Mouse (Mus musculus): ENCODE measurements around the gene Fmo4. TPM values are rescaled to one million over a fixed set of nuclear protein-coding genes. Genes with fewer than 3 reads are reported as not detected.
"Not testable (repeated sequence)": the region's sequence is repeated elsewhere in the genome, so short reads cannot be mapped to it uniquely, and the experiment has no call there.

Fmo4 gene
- polyA plus RNA-seq, 1 experiment from 2014 or later: 0.60 TPM

DNA sequence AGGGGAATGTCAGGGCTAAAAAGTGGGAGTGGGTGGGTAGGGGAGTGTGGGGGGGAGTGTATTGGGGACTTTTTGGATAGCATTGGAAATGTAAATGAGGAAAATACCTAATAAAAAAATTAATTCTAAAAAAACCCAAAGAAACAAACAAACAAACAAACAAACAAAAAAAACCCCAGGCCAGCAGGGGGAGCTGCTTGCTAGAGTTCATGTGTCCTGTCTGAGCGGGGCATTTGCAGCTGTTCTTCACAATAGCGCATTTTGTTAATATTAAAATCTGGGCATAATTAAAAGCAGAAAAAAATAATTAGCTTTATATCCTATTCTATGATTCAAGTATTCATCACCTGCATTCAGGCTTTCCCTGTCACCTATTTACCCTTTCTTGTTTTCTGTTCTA is 32.7 kb downstream of the Fmo4 start:
- H3K4me2 ChIP-seq (ENCODE audit: low read depth, low read length); H3K4me3 ChIP-seq (ENCODE audit: low read depth, low read length); H3K27me3 ChIP-seq (replicated peaks; ENCODE audit: control insufficient read depth, insufficient read depth, low read length); H3K9ac ChIP-seq (ENCODE audit: low read depth, low read length); H3K36me3 ChIP-seq (ENCODE audit: control insufficient read depth, insufficient read depth, low read length); H3K27ac ChIP-seq (replicated peaks; ENCODE audit: low read depth, low read length); H3K4me1 ChIP-seq (ENCODE audit: control insufficient read depth, insufficient read depth, low read length); H3K9me3 ChIP-seq (ENCODE audit: control insufficient read depth, low read length); DNase-seq (ENCODE audit: low spot score); ATAC-seq (ENCODE audit: low read depth): not testable (repeated sequence)
- WGBS: 89% methylated on average over 2 of the region's 2 CpGs

DNA sequence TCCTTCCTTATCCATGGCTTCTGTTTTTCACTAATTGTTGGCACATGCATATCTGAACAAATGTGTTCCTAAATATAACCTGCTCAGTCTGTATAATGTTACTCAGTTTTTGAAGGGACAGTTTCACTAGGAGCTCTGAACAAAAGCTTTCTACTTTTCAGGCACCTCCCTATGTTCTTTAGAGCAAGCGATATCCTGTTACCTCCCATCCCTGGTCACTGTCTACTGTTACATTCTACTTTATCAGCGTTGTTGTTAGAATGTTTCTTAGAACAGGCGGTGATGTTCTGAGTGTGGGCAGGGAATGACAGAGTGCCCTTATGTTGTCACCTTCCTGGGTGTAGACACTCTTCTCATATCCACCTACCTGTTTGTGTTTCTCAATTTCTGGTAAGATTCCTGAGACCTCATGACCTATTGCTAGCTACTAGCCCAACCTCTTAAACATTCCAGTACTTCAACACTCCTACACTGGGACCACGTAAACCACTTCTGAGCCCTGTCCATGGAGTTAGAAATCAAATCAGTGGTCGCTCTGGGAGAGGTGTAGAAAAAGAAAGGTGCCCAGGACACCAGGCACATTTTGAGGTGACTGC is 35.7 kb downstream of the Fmo4 start:
- Histone ChIP-seq H3K9ac (ENCODE audit: low read depth, low read length) (no peak overlapping the region), H3K27ac (replicated peaks; ENCODE audit: low read depth, low read length) (no peak overlapping the region), H3K36me3 (ENCODE audit: control insufficient read depth, insufficient read depth, low read length) (no peaks in the 10 kb centered on the region), H3K27me3 (replicated peaks; ENCODE audit: control insufficient read depth, insufficient read depth, low read length) (no peaks in the 10 kb centered on the region), H3K9me3 (ENCODE audit: control insufficient read depth, low read length) (no peaks in the 10 kb centered on the region), H3K4me3 (ENCODE audit: low read depth, low read length) (no peak overlapping the region), H3K4me2 (ENCODE audit: low read depth, low read length) (no peak overlapping the region), H3K4me1 (ENCODE audit: control insufficient read depth, insufficient read depth, low read length) (no peaks in the 10 kb centered on the region)
- 82% methylated on average over 5 of the region's 5 CpGs for WGBS
- no peak for DNase-seq (ENCODE audit: low spot score)
- no peak for ATAC-seq (ENCODE audit: low read depth)

DNA sequence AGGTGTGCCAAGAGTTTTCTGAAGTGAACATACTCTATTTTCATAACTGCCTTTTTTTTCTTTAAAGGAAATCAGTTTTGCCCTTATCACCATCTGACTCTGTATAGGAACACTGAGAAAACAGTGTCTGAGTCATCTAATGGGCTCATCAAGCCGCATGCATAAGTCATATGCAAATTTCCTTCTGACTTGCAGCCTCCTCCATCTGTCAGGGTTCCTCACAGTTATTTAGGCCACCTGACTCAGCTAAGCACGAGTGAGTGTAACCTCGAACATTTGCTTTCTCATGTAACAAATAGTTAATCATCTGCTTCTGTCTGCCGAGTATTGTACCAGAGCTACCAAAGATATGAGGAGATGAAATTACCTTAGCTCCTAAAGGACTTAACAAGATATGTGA is 40.1 kb downstream of the Fmo4 start:
- H3K27me3 ChIP-seq (replicated peaks; ENCODE audit: control insufficient read depth, insufficient read depth, low read length): no peaks in the 10 kb centered on the region
- ATAC-seq (ENCODE audit: low read depth) (no peak), DNase-seq (ENCODE audit: low spot score) (no peak)
- no peaks in the 10 kb centered on the region for H3K4me1 ChIP-seq (ENCODE audit: control insufficient read depth, insufficient read depth, low read length)
- H3K9me3 ChIP-seq (ENCODE audit: control insufficient read depth, low read length): no peaks in the 10 kb centered on the region
- no peak overlapping the region for H3K4me3 ChIP-seq (ENCODE audit: low read depth, low read length)
- 64% methylated on average over 4 of the region's 4 CpGs for WGBS
- no peak overlapping the region for H3K9ac ChIP-seq (ENCODE audit: low read depth, low read length)
- H3K27ac ChIP-seq (replicated peaks; ENCODE audit: low read depth, low read length): no peak overlapping the region
- H3K4me2 ChIP-seq (ENCODE audit: low read depth, low read length): no peak overlapping the region
- no peaks in the 10 kb centered on the region for H3K36me3 ChIP-seq (ENCODE audit: control insufficient read depth, insufficient read depth, low read length)

DNA sequence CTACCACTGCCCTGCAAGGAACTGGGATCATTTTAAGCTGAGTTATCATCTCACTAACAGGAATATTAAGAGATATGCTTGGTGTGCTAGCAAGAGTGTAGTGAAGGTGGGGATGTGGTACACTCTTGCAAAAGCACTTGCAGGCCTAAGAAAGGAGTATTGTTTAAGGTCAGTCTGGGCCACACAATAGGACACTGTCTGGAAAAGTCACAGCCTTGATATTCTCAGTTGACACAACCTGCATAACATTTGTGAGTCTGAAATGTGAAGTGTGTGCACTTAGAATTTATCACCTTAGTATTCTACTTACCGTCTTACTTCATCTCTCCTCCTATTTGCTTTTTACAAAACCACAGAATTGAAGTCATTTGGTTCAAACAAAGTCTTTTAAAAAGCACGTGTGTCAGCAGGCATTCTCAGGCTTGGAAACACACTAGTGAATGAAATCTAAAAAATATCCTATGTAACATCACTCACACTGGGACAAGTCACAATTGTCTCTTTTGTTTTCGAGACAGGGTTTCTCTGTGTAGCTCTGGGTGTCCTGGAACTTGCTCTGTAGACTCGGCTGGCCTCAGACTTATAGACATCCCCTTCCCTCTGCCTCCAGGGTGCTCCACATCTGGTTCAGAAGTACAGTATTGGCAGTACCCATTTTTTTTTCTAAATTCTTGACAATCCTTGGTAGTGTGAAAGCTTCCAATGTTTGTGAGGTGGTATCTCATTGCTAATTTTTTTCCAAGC is 42.0 kb downstream of the Fmo4 start:
- WGBS: 45% methylated on average over 4 of the region's 4 CpGs
- no peak overlapping the region for H3K9ac ChIP-seq (ENCODE audit: low read depth, low read length)
- H3K9me3 ChIP-seq (ENCODE audit: control insufficient read depth, low read length): no peaks in the 10 kb centered on the region
- H3K27me3 ChIP-seq (replicated peaks; ENCODE audit: control insufficient read depth, insufficient read depth, low read length): no peaks in the 10 kb centered on the region
- H3K4me3 ChIP-seq (ENCODE audit: low read depth, low read length): no peak overlapping the region
- no peak overlapping the region for H3K4me2 ChIP-seq (ENCODE audit: low read depth, low read length)
- H3K36me3 ChIP-seq (ENCODE audit: control insufficient read depth, insufficient read depth, low read length): no peaks in the 10 kb centered on the region
- no peak for DNase-seq (ENCODE audit: low spot score)
- H3K27ac ChIP-seq (replicated peaks; ENCODE audit: low read depth, low read length): no peak overlapping the region
- ATAC-seq (ENCODE audit: low read depth): no peak
- no peaks in the 10 kb centered on the region for H3K4me1 ChIP-seq (ENCODE audit: control insufficient read depth, insufficient read depth, low read length)

DNA sequence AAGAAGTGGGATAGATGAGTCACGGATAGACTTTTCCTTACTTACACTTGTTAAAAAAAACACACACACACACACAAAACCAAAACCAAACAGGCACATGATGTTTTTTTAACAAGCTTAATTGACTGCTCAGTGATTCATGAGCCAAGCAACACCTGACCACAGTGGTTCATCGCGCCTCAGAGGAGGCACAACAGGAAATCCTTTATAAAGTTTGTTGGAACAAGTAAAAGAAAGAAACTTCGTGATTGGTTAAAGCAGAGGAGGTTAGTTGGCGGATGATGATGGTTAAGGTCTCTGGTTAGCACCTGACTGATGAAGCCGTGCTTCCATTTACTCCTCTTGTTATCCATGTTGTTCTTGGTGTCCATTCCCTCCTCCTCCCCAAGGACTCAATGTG is 61.8 kb downstream of the Fmo4 start:
- no peak overlapping the region for H3K4me2 ChIP-seq (ENCODE audit: low read depth, low read length)
- no peak overlapping the region for H3K9ac ChIP-seq (ENCODE audit: low read depth, low read length)
- H3K36me3 ChIP-seq (ENCODE audit: control insufficient read depth, insufficient read depth, low read length): no peaks in the 10 kb centered on the region
- no peaks in the 10 kb centered on the region for H3K9me3 ChIP-seq (ENCODE audit: control insufficient read depth, low read length)
- no peaks in the 10 kb centered on the region for H3K4me1 ChIP-seq (ENCODE audit: control insufficient read depth, insufficient read depth, low read length)
- ATAC-seq (ENCODE audit: low read depth) (no peak), DNase-seq (ENCODE audit: low spot score) (no peak)
- 85% methylated on average over 6 of the region's 6 CpGs for WGBS
- H3K27me3 ChIP-seq (replicated peaks; ENCODE audit: control insufficient read depth, insufficient read depth, low read length): no peaks in the 10 kb centered on the region
- no peak overlapping the region for H3K27ac ChIP-seq (replicated peaks; ENCODE audit: low read depth, low read length)
- H3K4me3 ChIP-seq (ENCODE audit: low read depth, low read length): no peak overlapping the region

DNA sequence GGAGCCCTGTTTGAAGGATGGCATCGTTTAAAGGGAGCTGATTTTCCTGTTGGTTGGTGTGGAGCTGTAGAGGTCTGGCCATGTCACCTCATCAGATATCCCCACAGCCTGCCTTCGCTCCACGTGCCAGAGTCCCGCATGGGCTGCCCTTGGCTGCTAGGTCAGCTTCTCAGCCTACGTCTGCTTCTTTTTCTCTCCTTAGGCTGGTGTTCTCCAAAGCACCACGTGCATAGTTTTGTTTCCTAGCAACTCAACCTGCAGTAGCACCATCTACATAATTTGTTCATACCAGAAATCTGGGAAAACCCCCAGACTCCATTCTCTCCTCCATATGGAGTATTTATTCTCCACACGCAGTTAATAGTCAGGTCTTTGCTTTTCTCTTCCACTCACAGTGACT is 64.2 kb downstream of the Fmo4 start:
- H3K27ac ChIP-seq (replicated peaks; ENCODE audit: low read depth, low read length): no peak overlapping the region
- 66% methylated on average over 7 of the region's 7 CpGs for WGBS
- H3K4me2 ChIP-seq (ENCODE audit: low read depth, low read length): no peak overlapping the region
- H3K27me3 ChIP-seq (replicated peaks; ENCODE audit: control insufficient read depth, insufficient read depth, low read length): no peaks in the 10 kb centered on the region
- no peaks in the 10 kb centered on the region for H3K9me3 ChIP-seq (ENCODE audit: control insufficient read depth, low read length)
- no peaks in the 10 kb centered on the region for H3K4me1 ChIP-seq (ENCODE audit: control insufficient read depth, insufficient read depth, low read length)
- H3K36me3 ChIP-seq (ENCODE audit: control insufficient read depth, insufficient read depth, low read length): no peaks in the 10 kb centered on the region
- H3K4me3 ChIP-seq (ENCODE audit: low read depth, low read length): no peak overlapping the region
- no peak overlapping the region for H3K9ac ChIP-seq (ENCODE audit: low read depth, low read length)
- ATAC-seq (ENCODE audit: low read depth): no peak
- DNase-seq (ENCODE audit: low spot score): no peak

DNA sequence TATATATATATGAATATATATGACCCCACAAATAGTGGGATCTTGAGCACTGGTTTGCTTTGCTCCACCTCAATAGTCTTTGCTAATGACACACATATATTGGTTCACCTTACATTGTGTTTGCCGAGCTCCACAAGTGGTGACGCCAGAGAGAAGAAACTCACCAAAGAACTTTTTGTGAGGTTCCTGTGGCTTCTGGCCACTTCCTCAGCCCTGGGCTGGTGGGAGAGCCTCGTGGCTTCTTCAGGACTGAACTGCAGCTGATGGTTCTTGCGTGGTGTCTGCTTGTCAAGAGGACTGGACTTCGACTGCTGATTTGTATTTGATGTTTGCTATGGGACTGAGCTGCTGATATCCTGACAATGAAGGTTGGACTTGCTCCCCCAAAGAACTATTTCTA is 65.0 kb downstream of the Fmo4 start:
- H3K27me3 ChIP-seq (replicated peaks; ENCODE audit: control insufficient read depth, insufficient read depth, low read length): no peaks in the 10 kb centered on the region
- no peak for ATAC-seq (ENCODE audit: low read depth)
- no peaks in the 10 kb centered on the region for H3K36me3 ChIP-seq (ENCODE audit: control insufficient read depth, insufficient read depth, low read length)
- no peak overlapping the region for H3K4me2 ChIP-seq (ENCODE audit: low read depth, low read length)
- H3K9ac ChIP-seq (ENCODE audit: low read depth, low read length): no peak overlapping the region
- H3K27ac ChIP-seq (replicated peaks; ENCODE audit: low read depth, low read length): no peak overlapping the region
- no peak overlapping the region for H3K4me3 ChIP-seq (ENCODE audit: low read depth, low read length)
- no peak for DNase-seq (ENCODE audit: low spot score)
- H3K4me1 ChIP-seq (ENCODE audit: control insufficient read depth, insufficient read depth, low read length): no peaks in the 10 kb centered on the region
- WGBS: 76% methylated on average over 5 of the region's 5 CpGs
- H3K9me3 ChIP-seq (ENCODE audit: control insufficient read depth, low read length): no peaks in the 10 kb centered on the region
